Mouse (Mus musculus): ENCODE measurements at regions not wholly inside any gene's neighbourhood (a gene's known extent, or its start where the extent isn't known, plus 50 kb on each side); places are given as distances from the start of the nearest gene placed in this dataset.
"Not testable (repeated sequence)": the region's sequence is repeated elsewhere in the genome, so short reads cannot be mapped to it uniquely, and the experiment has no call there.

DNA sequence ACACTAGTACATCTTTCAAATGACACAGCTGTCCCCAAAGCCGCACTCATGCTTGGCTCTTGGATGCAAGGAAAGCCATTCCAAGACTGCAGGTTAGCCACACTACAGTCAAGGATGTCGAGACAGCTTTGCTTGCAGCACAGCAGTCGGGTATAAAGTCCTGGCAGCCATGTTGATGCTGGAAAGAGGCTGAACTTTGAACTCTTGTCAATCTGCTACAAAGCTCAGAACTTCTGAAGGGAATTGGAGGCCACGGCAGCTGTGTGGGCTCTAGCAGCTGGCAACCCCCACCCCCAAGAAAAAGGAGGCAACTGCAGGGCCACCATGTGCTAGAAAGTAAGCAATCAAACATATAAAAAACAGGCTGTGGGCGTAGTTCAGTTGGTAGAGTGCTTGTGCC is 90.0 kb upstream of the Zcchc2 start:
- no peak for DNase-seq (ENCODE audit: low spot score)

DNA sequence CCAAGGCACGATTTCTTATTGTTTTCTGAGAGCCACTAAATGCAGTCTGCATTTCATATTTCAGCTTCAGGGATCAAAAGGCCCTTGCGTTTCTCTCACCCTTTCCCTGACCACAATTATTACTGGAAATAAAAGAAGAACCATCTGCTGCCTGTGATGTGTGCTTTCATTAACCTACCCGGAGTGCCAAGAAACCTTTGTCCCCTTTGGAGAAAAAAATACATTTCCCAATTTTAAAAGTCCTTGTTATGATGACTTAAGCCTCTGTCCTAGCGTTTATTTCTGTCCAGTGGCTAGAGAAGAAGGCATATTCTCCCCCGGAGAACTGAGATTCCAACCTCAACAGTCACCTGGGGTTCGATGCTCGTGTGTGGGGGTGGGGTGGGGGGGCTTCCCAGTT is 89.3 kb upstream of the Zcchc2 start:
- no peak for DNase-seq (ENCODE audit: low spot score)

DNA sequence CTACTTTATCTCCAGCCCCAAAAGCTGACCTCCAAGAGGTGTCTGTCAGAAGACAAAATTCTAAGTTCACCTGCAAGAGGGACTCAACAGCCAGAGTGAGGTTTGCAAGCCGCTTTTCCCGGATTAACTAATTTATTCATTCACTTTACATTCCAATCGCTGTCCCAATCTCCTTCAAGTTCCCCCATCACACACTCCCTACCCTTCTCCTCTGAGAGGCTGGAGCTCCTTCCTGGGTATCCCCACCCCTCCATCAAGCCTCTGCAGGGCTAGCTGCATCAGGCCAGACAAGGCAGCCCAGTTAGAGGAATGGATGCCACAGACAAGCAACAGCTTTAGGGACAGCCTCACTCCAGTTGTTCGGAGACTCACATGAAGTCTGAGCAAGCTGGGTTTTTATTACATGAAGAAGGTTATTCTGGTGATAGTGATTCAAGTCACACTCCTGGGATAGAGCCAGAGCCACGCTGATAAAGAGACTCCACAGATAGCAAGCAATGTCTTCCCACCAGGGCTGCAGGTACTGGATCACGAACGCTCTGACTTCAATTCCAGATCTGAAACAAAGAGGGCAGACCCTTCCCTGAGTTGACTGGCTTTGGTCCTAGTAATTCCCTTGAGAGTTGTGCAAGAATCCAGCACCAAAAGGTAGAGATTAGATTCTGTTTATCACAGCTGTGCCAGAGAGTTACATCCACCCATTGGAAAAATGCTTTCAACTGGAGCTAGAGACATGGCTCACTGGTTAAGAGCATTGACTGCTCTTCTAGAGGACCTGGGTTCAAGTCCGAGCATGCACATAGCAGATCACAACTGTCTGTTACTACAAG is 86.7 kb upstream of the Zcchc2 start:
- DNase-seq (ENCODE audit: low spot score), result no peak

- DNase-seq (ENCODE audit: low spot score), result no peak
Observed at GRCm38 (mm10) chr1:105904737-105905136, 85.5 kb upstream of the Zcchc2 start.

- no peak for DNase-seq (ENCODE audit: low spot score)
Observed at GRCm38 (mm10) chr1:105905785-105906426, 84.3 kb upstream of the Zcchc2 start.

GRCm38 (mm10) chr1:105906427-105906798 is 83.8 kb upstream of the Zcchc2 start:
- DNase-seq (ENCODE audit: low spot score), result no peak

GRCm38 (mm10) chr1:105908029-105908876 is 82.0 kb upstream of the Zcchc2 start:
- peak; percentile 21 for DNase-seq (ENCODE audit: low spot score)

DNA sequence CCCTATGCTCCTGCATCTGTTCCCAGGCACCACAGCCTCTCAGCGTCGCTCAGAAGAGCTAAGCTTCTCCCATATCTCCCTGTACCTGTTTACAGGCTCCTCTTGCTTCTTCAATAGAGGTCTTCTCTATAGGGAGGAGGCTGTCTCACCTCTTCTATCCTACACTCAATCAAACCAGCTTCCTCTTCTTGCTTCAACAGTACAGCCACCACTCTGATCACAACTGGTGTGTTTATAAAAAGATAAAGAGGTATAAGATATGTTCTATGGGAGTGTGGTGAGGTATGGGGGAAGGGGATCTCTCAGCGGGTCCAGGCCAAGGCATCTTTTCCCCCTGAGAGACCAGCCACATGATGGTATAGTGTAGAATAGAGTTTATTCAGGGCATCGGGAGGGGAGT is 81.1 kb upstream of the Zcchc2 start:
- DNase-seq (ENCODE audit: low spot score), result no peak

DNA sequence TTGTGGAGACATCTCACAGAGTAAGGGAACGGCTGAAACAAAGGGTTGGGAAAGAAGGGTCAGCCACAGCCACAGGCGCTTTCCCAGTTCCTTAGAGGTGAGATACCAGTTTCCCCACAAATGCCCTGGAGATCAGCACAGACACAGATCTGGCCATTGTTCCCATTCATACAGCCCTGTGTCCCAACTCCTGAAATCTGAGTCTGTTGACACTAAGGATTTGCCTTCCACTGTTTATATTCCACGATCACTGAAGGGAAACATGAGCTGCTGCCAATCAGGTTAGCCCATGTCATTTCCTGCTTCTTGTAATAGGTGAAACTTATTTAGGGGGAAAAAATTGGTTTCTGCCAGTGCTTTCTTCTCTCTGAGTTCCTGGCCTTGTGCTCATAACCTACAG is 78.5 kb upstream of the Zcchc2 start:
- no peak for DNase-seq (ENCODE audit: low spot score)

DNA sequence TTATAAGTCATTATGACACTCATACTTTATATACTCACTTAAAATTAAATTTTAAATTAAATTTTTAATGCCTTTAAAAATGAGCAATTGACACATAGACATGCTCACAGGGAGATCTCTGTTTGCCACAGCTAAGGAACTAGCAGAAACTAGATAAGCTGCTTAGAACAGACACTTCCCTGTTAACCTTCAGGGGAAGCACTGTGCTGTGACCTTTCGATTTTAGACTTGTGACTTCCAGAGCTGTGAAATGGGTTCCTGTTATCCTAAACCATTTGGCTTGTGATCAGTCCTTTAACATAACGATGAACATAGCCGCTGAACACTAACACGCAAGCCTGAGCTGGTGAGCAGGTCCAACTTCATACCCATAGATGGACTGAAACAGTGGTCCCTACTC is 68.4 kb upstream of the Zcchc2 start:
- no peak for DNase-seq (ENCODE audit: low spot score)

DNA sequence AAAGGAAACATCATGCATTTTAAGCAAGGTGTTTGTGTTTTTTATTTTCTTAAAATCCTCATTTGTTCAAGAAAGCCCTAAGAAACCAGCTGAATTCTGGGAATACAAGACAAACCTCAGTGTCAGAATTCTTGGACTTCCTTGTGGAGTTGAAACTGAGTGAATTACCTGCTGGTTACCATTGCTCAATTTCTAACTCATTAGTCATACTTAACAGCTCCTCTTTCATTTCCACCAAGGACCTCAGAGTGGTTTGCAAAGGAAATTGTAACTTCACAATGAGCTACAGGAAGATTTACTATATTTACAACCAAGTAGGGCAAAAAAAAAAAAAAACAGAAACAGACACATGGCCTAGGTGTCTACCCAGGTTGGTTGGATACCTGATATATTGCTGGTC is 67.6 kb upstream of the Zcchc2 start:
- DNase-seq (ENCODE audit: low spot score), result no peak

- DNase-seq (ENCODE audit: low spot score), result no peak
Observed at GRCm38 (mm10) chr1:105923001-105923400, 67.2 kb upstream of the Zcchc2 start.

GRCm38 (mm10) chr1:105925617-105926370 is 64.4 kb upstream of the Zcchc2 start:
- no peak for DNase-seq (ENCODE audit: low spot score)

- DNase-seq (ENCODE audit: low spot score), result no peak
Observed at GRCm38 (mm10) chr1:105926871-105927270, 63.3 kb upstream of the Zcchc2 start.

DNA sequence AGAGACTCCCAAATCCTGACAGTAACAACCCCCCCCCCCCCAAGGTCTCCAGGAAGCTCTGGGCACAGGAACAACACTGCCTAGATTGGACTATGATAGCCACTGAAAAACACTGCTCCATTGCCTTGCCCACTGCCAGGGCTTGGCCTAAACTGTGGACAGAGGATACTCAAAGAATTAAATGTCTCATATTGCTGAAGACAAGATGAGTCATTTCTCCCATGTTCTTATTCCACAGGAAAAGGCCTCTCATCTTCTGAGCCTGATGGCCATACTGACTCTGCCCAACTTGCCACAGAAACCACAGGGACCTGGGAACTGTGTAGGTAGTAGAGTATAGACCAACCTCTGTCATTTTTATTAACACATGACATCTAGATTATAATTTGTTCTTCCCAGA is 59.4 kb upstream of the Zcchc2 start:
- DNase-seq (ENCODE audit: low spot score), result no peak

DNA sequence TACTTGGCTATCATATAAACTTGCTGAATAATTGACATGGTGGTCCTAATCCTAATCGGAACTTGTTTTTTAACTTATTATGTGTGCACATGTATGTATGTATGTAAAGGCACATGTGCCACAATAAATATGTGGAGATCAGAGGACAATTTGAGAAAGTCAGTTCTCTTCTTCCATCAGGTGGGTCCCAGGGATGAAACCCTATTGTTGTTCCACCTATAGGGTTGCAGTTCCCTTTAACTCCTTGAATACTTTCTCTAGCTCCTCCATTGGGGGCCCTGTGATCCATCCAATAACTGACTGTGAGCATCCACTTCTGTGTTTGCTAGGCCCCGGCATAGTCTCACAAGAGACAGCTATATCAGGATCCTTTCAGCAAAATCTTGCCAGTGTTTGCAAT is 56.0 kb upstream of the Zcchc2 start:
- not testable (repeated sequence) for DNase-seq (ENCODE audit: low spot score)
